Mouse (Mus musculus): ENCODE results near the gene Gba.
A peak's percentile ranks its signal among the peaks of the same experiment; 100 is the strongest.

Gba gene

GRCm38 (mm10) chr3:89243609-89244008, 40.9 kb downstream of the Gba start:
- peak; percentile 81 for DNase-seq (ENCODE audit: low spot score)

DNA sequence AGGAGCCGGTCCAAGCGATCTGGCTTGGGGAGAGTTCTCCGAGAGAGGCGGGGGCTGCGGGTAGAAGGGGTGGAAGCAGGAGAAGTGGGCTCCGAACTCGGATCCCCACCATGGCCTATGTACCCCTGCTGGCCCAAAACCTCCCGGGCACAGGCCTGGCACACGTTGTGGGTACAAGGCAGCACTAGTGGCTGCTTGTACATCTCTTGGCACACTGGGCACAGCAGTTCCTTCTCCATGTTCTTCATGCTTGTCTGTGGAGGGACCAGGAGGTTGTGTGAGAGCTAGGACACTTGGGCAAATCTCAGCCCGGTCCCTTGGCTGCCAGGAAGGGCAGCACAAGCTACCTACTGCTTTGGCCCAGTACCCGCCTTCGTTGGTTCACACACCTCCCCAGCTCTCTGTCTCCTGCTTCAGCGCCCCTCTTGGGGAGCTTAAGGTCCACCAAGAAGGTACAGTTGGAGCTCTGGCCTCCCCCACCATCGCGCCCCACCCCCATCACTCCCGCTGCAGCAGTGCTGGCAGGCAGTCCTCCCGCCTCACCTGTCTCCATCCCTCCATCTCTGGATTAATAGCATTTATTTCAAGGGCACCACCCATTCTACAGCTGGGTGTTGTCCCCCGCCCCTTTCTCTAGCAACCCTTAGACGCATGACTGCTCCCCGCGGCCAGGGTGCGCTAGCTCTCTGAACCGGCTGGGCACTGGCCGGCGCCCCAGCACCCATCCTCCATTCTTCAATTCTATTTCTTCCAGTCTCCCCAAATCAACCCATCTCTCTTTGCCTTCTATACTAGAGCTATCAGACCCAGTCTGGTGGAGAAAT, 41.6 kb downstream of the Gba start:
- DNase-seq (ENCODE audit: low spot score), result peak; percentile 54

GRCm38 (mm10) chr3:89244982-89245687, 42.4 kb downstream of the Gba start:
- DNase-seq (ENCODE audit: low spot score), result peak; percentile 64

- peak; percentile 52 for DNase-seq (ENCODE audit: low spot score)
These were observed 43.0 kb downstream of the Gba start, which contains the start of gene Krtcap2 for GRCm38 (mm10) chr3:89245688-89246171. Gene Krtcap2 (plus strand): TSS chr3:89245966.

GRCm38 (mm10) chr3:89246261-89247100, 43.8 kb downstream of the Gba start, which contains the start of gene Trim46:
Gene Trim46 (minus strand): TSS chr3:89246309.
- peak; percentile 95 for DNase-seq (ENCODE audit: low spot score)

DNA sequence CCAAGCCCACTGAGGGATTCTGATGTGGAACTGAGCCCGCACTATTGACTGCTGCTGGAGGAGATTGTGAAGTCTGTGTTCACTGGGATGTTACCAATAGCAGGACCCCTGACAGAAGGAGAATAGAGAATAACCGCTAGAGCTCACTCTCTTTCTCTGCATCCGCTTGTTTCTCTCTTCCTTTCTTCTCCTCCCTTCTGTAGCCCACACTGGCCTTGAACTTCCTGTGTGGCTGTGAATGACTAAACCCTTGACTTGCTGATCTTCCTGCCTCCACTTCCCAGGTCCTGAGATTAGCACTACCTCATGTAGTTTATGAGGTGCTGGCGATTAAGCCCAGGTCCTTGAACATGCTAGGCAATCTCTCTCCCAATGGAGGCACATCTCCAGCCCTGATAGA, 44.7 kb downstream of the Gba start:
- no peak for DNase-seq (ENCODE audit: low spot score)

- peak; percentile 74 for DNase-seq (ENCODE audit: low spot score)
These were observed 47.8 kb downstream of the Gba start for GRCm38 (mm10) chr3:89250435-89251040.

- DNase-seq (ENCODE audit: low spot score), result peak; percentile 78
These were observed 48.7 kb downstream of the Gba start for GRCm38 (mm10) chr3:89251365-89251895.

- no peak for DNase-seq (ENCODE audit: low spot score)
These were observed 52.3 kb downstream of the Gba start for GRCm38 (mm10) chr3:89254994-89255393.

- no peak for DNase-seq (ENCODE audit: low spot score)
These were observed 53.4 kb downstream of the Gba start for GRCm38 (mm10) chr3:89256177-89256576.
